Mouse (Mus musculus) neural tube, embryonic 13.5 days (tissue): Measurements from ENCODE around the gene Smarce1. TPM values are rescaled to one million over a fixed set of nuclear protein-coding genes. Genes with fewer than 3 reads are reported as not detected.

ENCODE experiments used
- ATAC-seq: fragments of 200-750 bp; cut with Nextera tagmentation; 2 replicates; pipeline ENCODE4 v1.8.0; 2017; ENCODE audit warnings: low read depth, mild to moderate bottlenecking, moderate TSS enrichment, moderate library complexity
- H3K27ac ChIP-seq: fragments of 300-500 bp; sonication (generic); replicated peaks from 2 replicates; pipeline ENCODE4 v1.5.1; 2015; ENCODE audit warnings: moderate library complexity, mild to moderate bottlenecking, inconsistent platforms
- H3K27me3 ChIP-seq: fragments of 300-500 bp; sonication (generic); 2 replicates; pipeline ENCODE4 v1.6.1; 2015; ENCODE audit warnings: mild to moderate bottlenecking, inconsistent platforms
- H3K36me3 ChIP-seq: fragments of 300-500 bp; sonication (generic); 2 replicates; pipeline ENCODE4 v1.6.1; 2015; ENCODE audit warnings: mild to moderate bottlenecking, inconsistent platforms
- H3K4me1 ChIP-seq: fragments of 300-500 bp; sonication (generic); replicated peaks from 2 replicates; pipeline ENCODE4 v1.6.1; 2015; ENCODE audit warnings: inconsistent platforms
- H3K4me2 ChIP-seq: fragments of 300-500 bp; sonication (generic); 2 replicates; pipeline ENCODE4 v1.6.1; 2015; ENCODE audit warnings: inconsistent platforms, mild to moderate bottlenecking, moderate library complexity
- H3K4me3 ChIP-seq: fragments of 300-500 bp; sonication (generic); 2 replicates; pipeline ENCODE4 v1.5.1; 2015; ENCODE audit warnings: mild to moderate bottlenecking, inconsistent platforms
- H3K9ac ChIP-seq: fragments of 300-500 bp; sonication (generic); 2 replicates; pipeline ENCODE4 v1.6.1; 2015; ENCODE audit warnings: moderate library complexity, mild to moderate bottlenecking, inconsistent platforms
- H3K9me3 ChIP-seq: fragments of 300-500 bp; sonication (generic); 2 replicates; pipeline ENCODE4 v1.6.1; 2016; ENCODE audit warnings: inconsistent platforms
- WGBS: fragments of 180-500 bp; shearing (Covaris S2); methylation state at CpG from one replicate; pipeline ENCODE4 v1.1.7; 2015; 5-methylcytosine and 5-hydroxymethylcytosine counted together
- polyA plus RNA-seq: library from polyadenylated mRNA; unstranded; fragments of >200 nt; fragmentation: Nextera tagmentation; extraction: Ambion mirVana; gene quantifications from 2 replicates; pipeline ENCODE4 v1.2.1, GENCODE M21; 2015

Smarce1 gene
- polyA plus RNA-seq, 1 experiment from 2014 or later: 319 TPM

DNA sequence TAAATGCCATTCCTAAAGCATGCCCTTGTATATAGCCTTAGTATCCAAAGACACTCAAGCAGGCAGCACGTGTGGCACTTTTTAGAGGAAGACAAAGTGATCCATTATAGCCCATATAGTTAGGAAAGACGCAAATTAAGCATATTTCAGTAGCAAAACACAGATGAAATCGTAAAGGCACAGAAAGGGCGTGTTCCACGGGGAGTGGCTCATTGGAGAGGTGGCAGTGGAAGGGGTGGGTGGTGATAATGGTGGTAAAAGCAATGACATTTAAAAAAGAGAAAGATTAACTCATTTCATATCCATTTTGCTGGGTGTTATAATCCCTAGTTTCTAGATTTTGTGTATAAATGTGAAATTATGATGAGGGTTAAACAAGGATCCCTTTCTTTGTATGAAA, 4.5 kb downstream of the Smarce1 start:
- 89% methylated on average over 5 of the region's 5 CpGs for WGBS
- Histone ChIP-seq H3K4me2 (no peak overlapping the region), H3K36me3 (peaks cover 59% of the 10 kb centered on the region), H3K27me3 (no peaks in the 10 kb centered on the region), H3K9me3 (no peaks in the 10 kb centered on the region), H3K4me3 (no peak overlapping the region), H3K27ac (no peak overlapping the region), H3K4me1 (peaks cover 54% of the 10 kb centered on the region), H3K9ac (no peak overlapping the region)
- ATAC-seq: no peak

DNA sequence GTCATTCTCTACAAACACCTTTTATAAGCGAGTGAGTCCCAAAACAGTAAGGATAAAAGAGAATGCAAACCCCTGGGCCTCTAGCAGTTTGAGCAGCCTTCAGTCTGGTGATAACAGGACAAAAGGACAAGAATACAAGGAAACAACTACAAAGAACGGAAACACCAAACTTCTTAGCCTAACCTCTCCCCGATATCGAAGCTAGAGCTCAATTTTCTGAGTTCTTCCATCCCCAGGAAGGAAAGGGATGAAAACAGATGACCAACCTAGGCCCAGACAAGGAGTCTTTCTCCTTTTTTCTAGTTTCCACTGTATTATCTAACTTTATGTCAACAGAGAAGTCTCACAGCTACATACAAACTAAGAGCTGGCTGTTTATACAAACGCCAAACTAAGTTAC, 7.5 kb downstream of the Smarce1 start:
- ATAC-seq: no peak
- Histone ChIP-seq H3K4me2 (no peak overlapping the region), H3K36me3 (peaks cover 85% of the 10 kb centered on the region), H3K4me3 (no peak overlapping the region), H3K4me1 (peaks cover 41% of the 10 kb centered on the region), H3K27ac (no peak overlapping the region), H3K27me3 (no peaks in the 10 kb centered on the region), H3K9me3 (no peaks in the 10 kb centered on the region), H3K9ac (no peak overlapping the region)
- 88% methylated on average over 5 of the region's 5 CpGs for WGBS

DNA sequence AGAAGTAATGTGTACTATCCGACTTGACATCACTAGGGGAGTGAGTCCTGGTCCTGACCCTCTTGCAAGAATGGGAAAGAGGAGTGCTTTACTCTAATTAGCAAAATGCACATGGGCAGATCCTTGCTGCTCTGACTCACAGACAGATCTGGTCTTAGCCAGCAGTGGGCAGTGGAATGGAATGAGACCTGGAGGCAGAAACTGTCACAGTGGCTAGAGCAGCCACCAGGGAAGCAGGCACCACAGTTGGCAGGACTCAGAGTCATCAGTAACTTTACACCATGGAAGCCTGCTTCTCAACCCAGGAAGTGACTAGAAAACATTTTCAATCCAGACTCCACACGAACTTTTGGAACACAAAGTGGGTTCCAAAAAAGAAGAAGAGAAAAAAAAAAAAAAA, 9.0 kb downstream of the Smarce1 start:
- WGBS: 76% methylated on average over 2 of the region's 2 CpGs
- Histone ChIP-seq H3K9me3 (no peaks in the 10 kb centered on the region), H3K27ac (no peak overlapping the region), H3K4me1 (peaks cover 27% of the 10 kb centered on the region), H3K36me3 (peaks cover 86% of the 10 kb centered on the region), H3K4me3 (no peak overlapping the region), H3K4me2 (no peak overlapping the region), H3K9ac (no peak overlapping the region), H3K27me3 (no peaks in the 10 kb centered on the region)
- ATAC-seq: no peak

GRCm38 (mm10) chr11:99217248-99217986, 13.4 kb downstream of the Smarce1 start:
- peaks cover 92% of the 10 kb centered on the region for H3K36me3 ChIP-seq
- 0 out of 2 replicates have a peak, but pooled peaks cover under 1% of the 10 kb centered on the region for H3K4me1 ChIP-seq

DNA sequence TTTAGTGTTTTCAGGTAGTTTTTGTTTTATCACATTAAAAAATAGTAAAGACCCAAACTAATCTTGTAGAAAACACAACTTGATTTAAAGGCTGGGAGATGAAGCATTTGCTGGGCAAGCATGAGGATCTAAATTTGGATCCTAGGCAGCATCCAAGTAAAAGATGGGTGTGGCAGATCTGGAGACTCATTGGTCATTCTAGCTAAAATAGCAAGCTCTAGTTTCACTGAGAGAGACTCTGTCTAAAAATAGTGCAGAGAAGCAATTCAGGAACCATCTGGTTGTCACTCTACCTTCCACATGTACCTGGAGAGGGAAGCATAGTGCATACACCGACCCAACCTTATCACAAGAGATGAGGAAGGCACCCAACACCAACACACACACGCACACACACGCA, 14.6 kb downstream of the Smarce1 start:
- no peak overlapping the region for H3K27ac ChIP-seq
- H3K4me3 ChIP-seq: no peak overlapping the region
- WGBS: 97% methylated on average over 3 of the region's 3 CpGs
- no peaks in the 10 kb centered on the region for H3K4me1 ChIP-seq
- H3K36me3 ChIP-seq: peaks cover 95% of the 10 kb centered on the region
- H3K27me3 ChIP-seq: no peaks in the 10 kb centered on the region
- ATAC-seq: no peak
- H3K9ac ChIP-seq: no peak overlapping the region
- no peaks in the 10 kb centered on the region for H3K9me3 ChIP-seq
- H3K4me2 ChIP-seq: no peak overlapping the region

More at GRCm38 (mm10) chr11:99217248-99217986, 13.4 kb downstream of the Smarce1 start:
- Histone ChIP-seq H3K4me2 (no peak overlapping the region), H3K27ac (no peak overlapping the region), H3K9ac (no peak overlapping the region), H3K9me3 (no peaks in the 10 kb centered on the region), H3K4me3 (no peak overlapping the region), H3K27me3 (no peaks in the 10 kb centered on the region)
- WGBS: 93% methylated on average over 7 of the region's 7 CpGs
- no peak for ATAC-seq

GRCm38 (mm10) chr11:99212693-99213092, 18.1 kb downstream of the Smarce1 start:
- no peak overlapping the region for H3K9ac ChIP-seq
- 86% methylated on average over 7 of the region's 7 CpGs for WGBS
- H3K36me3 ChIP-seq: peaks cover 90% of the 10 kb centered on the region
- H3K4me3 ChIP-seq: no peak overlapping the region
- ATAC-seq: no peak
- H3K4me1 ChIP-seq: no peaks in the 10 kb centered on the region
- no peaks in the 10 kb centered on the region for H3K27me3 ChIP-seq
- H3K4me2 ChIP-seq: no peak overlapping the region
- no peak overlapping the region for H3K27ac ChIP-seq
- no peaks in the 10 kb centered on the region for H3K9me3 ChIP-seq

GRCm38 (mm10) chr11:99211964-99212363, 18.9 kb downstream of the Smarce1 start:
- 82% methylated on average over 2 of the region's 2 CpGs for WGBS

DNA sequence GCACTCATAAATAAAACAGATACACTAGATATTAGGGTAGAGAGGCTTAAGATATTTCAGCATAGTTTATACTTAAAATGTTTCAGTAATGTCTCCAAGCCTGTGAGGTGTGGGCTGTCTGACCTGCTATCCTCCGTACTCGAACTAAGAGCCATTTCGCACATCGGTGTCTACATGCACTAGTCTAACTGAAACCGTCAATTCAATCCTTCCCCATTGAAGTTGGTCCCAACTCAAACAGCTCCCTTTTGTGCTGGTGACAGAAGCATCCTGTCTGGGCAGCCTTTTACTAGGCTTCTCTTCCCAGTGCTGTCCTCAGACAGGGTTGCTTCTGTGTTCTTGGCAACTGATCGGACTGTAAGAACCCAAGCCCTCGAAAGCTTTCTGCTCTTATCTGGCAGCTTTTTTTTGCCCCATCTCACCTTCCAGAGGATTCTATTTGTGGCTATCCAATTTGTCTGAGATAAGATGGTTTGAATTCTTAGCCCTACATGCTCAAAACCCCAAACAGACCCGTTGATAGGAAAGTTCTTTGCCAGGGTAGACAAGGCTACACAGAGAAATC, 22.6 kb downstream of the Smarce1 start:
- no peak overlapping the region for H3K4me3 ChIP-seq
- ATAC-seq: no peak
- H3K9me3 ChIP-seq: no peaks in the 10 kb centered on the region
- 75% methylated on average over 8 of the region's 8 CpGs for WGBS
- H3K27me3 ChIP-seq: no peaks in the 10 kb centered on the region
- H3K4me1 ChIP-seq: no peaks in the 10 kb centered on the region
- no peak overlapping the region for H3K9ac ChIP-seq
- H3K36me3 ChIP-seq: peaks cover 45% of the 10 kb centered on the region
- H3K27ac ChIP-seq: no peak overlapping the region
- H3K4me2 ChIP-seq: no peak overlapping the region

More at GRCm38 (mm10) chr11:99211964-99212363, 18.9 kb downstream of the Smarce1 start:
- H3K4me1 ChIP-seq: no peaks in the 10 kb centered on the region
- ATAC-seq: no peak
- peaks cover 82% of the 10 kb centered on the region for H3K36me3 ChIP-seq
- H3K27ac ChIP-seq: no peak overlapping the region
- no peak overlapping the region for H3K4me3 ChIP-seq
- no peak overlapping the region for H3K9ac ChIP-seq
- no peaks in the 10 kb centered on the region for H3K27me3 ChIP-seq
- no peaks in the 10 kb centered on the region for H3K9me3 ChIP-seq
- H3K4me2 ChIP-seq: no peak overlapping the region

DNA sequence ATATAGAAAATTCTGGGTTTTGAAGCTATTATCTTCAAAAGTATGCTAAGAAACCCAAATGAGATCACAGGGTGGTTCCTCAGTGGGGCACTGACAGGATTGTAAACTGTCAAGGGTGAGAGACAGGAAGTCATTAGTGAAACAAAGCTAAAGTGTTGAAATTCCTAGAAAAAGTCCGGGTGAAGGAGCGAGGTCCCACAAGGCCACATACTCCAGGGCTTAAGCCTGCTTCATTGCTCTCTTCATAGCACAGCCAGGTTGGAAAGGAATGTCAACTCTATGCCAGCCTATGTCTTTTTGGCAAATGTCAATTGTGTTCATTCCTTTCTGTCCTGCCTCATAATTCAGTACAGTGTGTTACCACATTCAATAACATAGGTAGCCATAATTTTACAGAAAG, 23.4 kb downstream of the Smarce1 start:
- Histone ChIP-seq H3K27me3 (no peaks in the 10 kb centered on the region), H3K9me3 (no peaks in the 10 kb centered on the region), H3K27ac (no peak overlapping the region), H3K36me3 (peaks cover 37% of the 10 kb centered on the region), H3K4me3 (no peak overlapping the region), H3K4me2 (no peak overlapping the region), H3K4me1 (no peaks in the 10 kb centered on the region), H3K9ac (no peak overlapping the region)
- WGBS: 15% methylated on average over 2 of the region's 2 CpGs
- ATAC-seq: no peak

DNA sequence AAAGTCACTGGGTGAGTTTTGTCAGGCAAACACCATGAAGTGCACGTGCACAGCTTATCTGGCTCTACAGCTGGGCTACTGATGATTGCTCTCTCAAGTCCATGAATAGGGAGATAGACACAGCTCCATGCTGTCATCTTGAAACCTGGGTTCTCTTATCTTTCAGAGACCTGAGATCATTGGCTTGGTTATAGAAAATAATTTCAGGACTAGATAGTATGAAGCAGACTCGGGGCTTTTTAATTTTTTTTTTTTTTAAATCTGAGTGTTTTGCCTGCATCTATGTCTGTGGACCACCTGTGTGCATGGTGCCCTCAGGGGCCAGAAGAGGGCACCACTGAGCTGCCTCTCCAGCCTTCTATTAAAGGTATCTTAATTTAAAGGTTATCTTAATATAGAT, 23.9 kb downstream of the Smarce1 start:
- Histone ChIP-seq H3K4me2 (no peak overlapping the region), H3K27me3 (no peaks in the 10 kb centered on the region), H3K4me1 (no peaks in the 10 kb centered on the region), H3K36me3 (peaks cover 32% of the 10 kb centered on the region), H3K9me3 (no peaks in the 10 kb centered on the region), H3K4me3 (no peak overlapping the region), H3K9ac (no peak overlapping the region), H3K27ac (no peak overlapping the region)
- no peak for ATAC-seq
- WGBS: 30% methylated on average over 2 of the region's 2 CpGs

- no peak overlapping the region for H3K9ac ChIP-seq
- H3K27me3 ChIP-seq: peaks cover 7% of the 10 kb centered on the region; the same call in 1 of the 2 replicates
- no peak overlapping the region for H3K4me3 ChIP-seq
- no peaks in the 10 kb centered on the region for H3K4me1 ChIP-seq
- H3K9me3 ChIP-seq: no peaks in the 10 kb centered on the region
- no peak for ATAC-seq
- H3K4me2 ChIP-seq: no peak overlapping the region
- H3K36me3 ChIP-seq: no peaks in the 10 kb centered on the region
- H3K27ac ChIP-seq: no peak overlapping the region
- WGBS: 24% methylated on average over 14 of the region's 14 CpGs
Measured at GRCm38 (mm10) chr11:99189154-99189582, 41.6 kb downstream of the Smarce1 start.

GRCm38 (mm10) chr11:99187348-99187747, 43.5 kb downstream of the Smarce1 start:
- peaks cover 5% of the 10 kb centered on the region; the same call in 1 of the 2 replicates for H3K4me1 ChIP-seq
- no peak overlapping the region for H3K4me2 ChIP-seq
- no peak overlapping the region for H3K9ac ChIP-seq
- no peaks in the 10 kb centered on the region for H3K9me3 ChIP-seq
- no peak overlapping the region for H3K27ac ChIP-seq
- WGBS: 99% methylated on average over 4 of the region's 4 CpGs
- no peaks in the 10 kb centered on the region for H3K36me3 ChIP-seq
- H3K27me3 ChIP-seq: peaks cover 7% of the 10 kb centered on the region; the same call in 1 of the 2 replicates
- no peak overlapping the region for H3K4me3 ChIP-seq
- ATAC-seq: no peak
